Mouse (Mus musculus) myocyte (in vitro differentiated cells): ENCODE results near the gene Cyth3. TPM values are rescaled to one million over a fixed set of nuclear protein-coding genes. Genes with fewer than 3 reads are reported as not detected.

Experiments used
- H3K27me3 ChIP-seq: one replicate; pipeline ENCODE4 v1.6.1; 2011; ENCODE audit not compliant: control insufficient read depth, insufficient read depth, insufficient read length
- H3K36me3 ChIP-seq: one replicate; pipeline ENCODE4 v1.6.1; 2011; ENCODE audit not compliant: control insufficient read depth, insufficient read depth
- H3K4me2 ChIP-seq: one replicate; pipeline ENCODE4 v1.6.1; 2011; ENCODE audit warnings: low read depth, control low read depth
- H3K4me3 ChIP-seq: one replicate; pipeline ENCODE4 v1.5.1; 2011; ENCODE audit warnings: mild to moderate bottlenecking, control low read depth, moderate library complexity
- H3K79me2 ChIP-seq: one replicate; pipeline ENCODE4 v1.6.1; 2011; ENCODE audit not compliant: control insufficient read depth, insufficient read depth
- H3ac ChIP-seq: one replicate; pipeline ENCODE4 v1.6.1; 2011; ENCODE audit not compliant: control insufficient read depth, insufficient read length
- CEBPB ChIP-seq: IDR thresholded peaks from 2 replicates; pipeline ENCODE4 v1.6.1; 2011; ENCODE audit warnings: mild to moderate bottlenecking, moderate library complexity; ENCODE audit not compliant: poor library complexity, insufficient read depth, severe bottlenecking
- E2F4 ChIP-seq: IDR thresholded peaks from one replicate; pipeline ENCODE4 v1.6.1; 2011; ENCODE audit warnings: mild to moderate bottlenecking, control low read depth, moderate library complexity; ENCODE audit not compliant: insufficient read depth
- MAX ChIP-seq: IDR thresholded peaks from one replicate; pipeline ENCODE4 v1.6.1; 2011; ENCODE audit warnings: low read depth, mild to moderate bottlenecking, control low read depth
- MYOD1 ChIP-seq, 3 experiments: IDR thresholded peaks; one replicate each; pipeline ENCODE4 v1.6.1; 2011; ENCODE audit warnings: control low read depth in 2 of 3, low read depth in 2 of 3, mild to moderate bottlenecking in 2 of 3, moderate library complexity in 1 of 3; ENCODE audit not compliant: insufficient read length in 2 of 3, control insufficient read depth in 1 of 3
- MYOG ChIP-seq, 3 experiments: IDR thresholded peaks; one replicate each; pipeline ENCODE4 v1.6.1; 2011; ENCODE audit warnings: control low read depth in 2 of 3, low read depth in 2 of 3, mild to moderate bottlenecking in 2 of 3; ENCODE audit not compliant: insufficient read length in 2 of 3, control insufficient read depth in 1 of 3, insufficient read depth in 1 of 3
- POLR2A ChIP-seq: IDR thresholded peaks from one replicate; pipeline ENCODE4 v1.6.1; 2011; ENCODE audit warnings: low read depth, mild to moderate bottlenecking, control low read depth, moderate library complexity; ENCODE audit not compliant: insufficient read length
- POLR2AphosphoS2 ChIP-seq: IDR thresholded peaks from one replicate; pipeline ENCODE4 v1.6.1; 2011; ENCODE audit warnings: low read depth, control low read depth; ENCODE audit not compliant: insufficient read length
- REST ChIP-seq: IDR thresholded peaks from one replicate; pipeline ENCODE4 v1.6.1; 2011; ENCODE audit warnings: mild to moderate bottlenecking, control low read depth, moderate library complexity; ENCODE audit not compliant: insufficient read depth, insufficient read length
- SRF ChIP-seq: IDR thresholded peaks from one replicate; pipeline ENCODE4 v1.6.1; 2011; ENCODE audit warnings: low read depth; ENCODE audit not compliant: control insufficient read depth, insufficient read length
- TCF12 ChIP-seq: IDR thresholded peaks from one replicate; pipeline ENCODE4 v1.6.1; 2011; ENCODE audit warnings: mild to moderate bottlenecking, control low read depth; ENCODE audit not compliant: poor library complexity, insufficient read depth, severe bottlenecking
- TCF3 ChIP-seq: IDR thresholded peaks from one replicate; pipeline ENCODE4 v1.6.1; 2011; ENCODE audit warnings: low read depth, control low read depth; ENCODE audit not compliant: insufficient read length
- USF1 ChIP-seq: IDR thresholded peaks from one replicate; pipeline ENCODE4 v1.6.1; 2011; ENCODE audit warnings: low read depth, mild to moderate bottlenecking, control low read depth, moderate library complexity
- polyA plus RNA-seq: library from polyadenylated mRNA; unstranded; fragments of >200 nt; fragmentation: generic; extraction: Trizol; gene quantifications from one replicate; pipeline ENCODE4 v1.2.1, GENCODE M21; 2012; ENCODE audit warnings: missing spikeins

The Cyth3 gene
- polyA plus RNA-seq, 1 experiment, result 18.5 TPM

GRCm38 (mm10) chr5:143613265-143613664 is 9.0 kb upstream of the Cyth3 start:
- no peak overlapping the region for H3ac ChIP-seq
- H3K4me2 ChIP-seq, result no peak overlapping the region
- no peaks in the 10 kb centered on the region for H3K36me3 ChIP-seq
- TF ChIP-seq CEBPB, result no peak
- TF ChIP-seq MAX, result no peak
- no peak for TF ChIP-seq POLR2AphosphoS2
- TF ChIP-seq E2F4, result no peak
- no peak for TF ChIP-seq TCF12
- no peaks in the 10 kb centered on the region for H3K27me3 ChIP-seq
- no peak overlapping the region for H3K4me3 ChIP-seq
- H3K79me2 ChIP-seq, result no peaks in the 10 kb centered on the region

- Histone ChIP-seq H3K36me3 (no peaks in the 10 kb centered on the region), H3K4me3 (no peak overlapping the region), H3K4me2 (no peak overlapping the region), H3K27me3 (no peaks in the 10 kb centered on the region), H3ac (no peak overlapping the region), H3K79me2 (no peaks in the 10 kb centered on the region)
- no peak for TF ChIP-seq CEBPB
Measured at GRCm38 (mm10) chr5:143614519-143614918, 7.7 kb upstream of the Cyth3 start.

GRCm38 (mm10) chr5:143615353-143615752 is 6.9 kb upstream of the Cyth3 start:
- Histone ChIP-seq H3K4me3 (no peak overlapping the region), H3ac (no peak overlapping the region), H3K4me2 (no peak overlapping the region), H3K36me3 (no peaks in the 10 kb centered on the region), H3K79me2 (no peaks in the 10 kb centered on the region), H3K27me3 (no peaks in the 10 kb centered on the region)
- TF ChIP-seq SRF, result no peak
- no peak for TF ChIP-seq MYOG (IDR thresholded peaks at IDR 0.05; ENCODE audit: control insufficient read depth in 1 of 3, insufficient read depth in 1 of 3, insufficient read length in 2 of 3, low read depth in 2 of 3)
- no peak for TF ChIP-seq POLR2A
- no peak for TF ChIP-seq MYOD1 (IDR thresholded peaks at IDR 0.05; ENCODE audit: control insufficient read depth in 1 of 3, insufficient read length in 2 of 3, low read depth in 2 of 3)
- TF ChIP-seq TCF3, result no peak
- no peak for TF ChIP-seq POLR2AphosphoS2
- no peak for TF ChIP-seq CEBPB
- TF ChIP-seq REST, result no peak

- no peak for TF ChIP-seq E2F4
- no peak for TF ChIP-seq REST
- no peak for TF ChIP-seq CEBPB
- TF ChIP-seq MYOD1 (IDR thresholded peaks at IDR 0.05; ENCODE audit: control insufficient read depth in 1 of 3, insufficient read length in 2 of 3, low read depth in 2 of 3), result no peak
- TF ChIP-seq SRF, result no peak
- no peak for TF ChIP-seq MYOG (IDR thresholded peaks at IDR 0.05; ENCODE audit: control insufficient read depth in 1 of 3, insufficient read depth in 1 of 3, insufficient read length in 2 of 3, low read depth in 2 of 3)
- no peak for TF ChIP-seq POLR2A
- no peak for TF ChIP-seq TCF3
- TF ChIP-seq MAX, result no peak
- no peak for TF ChIP-seq USF1
- no peak for TF ChIP-seq TCF12
- no peaks in the 10 kb centered on the region for H3K36me3 ChIP-seq
- H3K4me2 ChIP-seq, result no peak overlapping the region
- no peaks in the 10 kb centered on the region for H3K27me3 ChIP-seq
- no peak overlapping the region for H3K4me3 ChIP-seq
- no peaks in the 10 kb centered on the region for H3K79me2 ChIP-seq
- H3ac ChIP-seq, result no peak overlapping the region
Measured at GRCm38 (mm10) chr5:143616116-143616515, 6.1 kb upstream of the Cyth3 start.

- TF ChIP-seq TCF12 (no peak), USF1 (no peak)
- H3K27me3 ChIP-seq, result no peaks in the 10 kb centered on the region
- H3K36me3 ChIP-seq, result no peaks in the 10 kb centered on the region
Measured at GRCm38 (mm10) chr5:143616657-143617329, 5.5 kb upstream of the Cyth3 start.

More at GRCm38 (mm10) chr5:143616657-143617329, 5.5 kb upstream of the Cyth3 start:
- no peaks in the 10 kb centered on the region for H3K79me2 ChIP-seq
- H3K4me2 ChIP-seq, result no peak overlapping the region
- no peak overlapping the region for H3ac ChIP-seq
- H3K4me3 ChIP-seq, result no peak overlapping the region
